Mouse (Mus musculus) liver, embryonic 16.5 days (tissue): ENCODE measurements around the gene Echs1. TPM values are rescaled to one million over a fixed set of nuclear protein-coding genes. Genes with fewer than 3 reads are reported as not detected.

Experiments
- ATAC-seq: fragments of 200-750 bp; cut with Nextera tagmentation; 2 replicates; pipeline ENCODE4 v1.8.0; 2017; ENCODE audit warnings: low read depth, mild to moderate bottlenecking, moderate number of reproducible peaks, moderate library complexity
- H3K27ac ChIP-seq: fragments of 300-500 bp; sonication (generic); 2 replicates; pipeline ENCODE4 v1.5.1; 2014; ENCODE audit warnings: mild to moderate bottlenecking, low read length
- H3K27me3 ChIP-seq: fragments of 300-500 bp; sonication (generic); 2 replicates; pipeline ENCODE4 v1.6.1; 2014; ENCODE audit warnings: low read depth, low read length, mixed read lengths; ENCODE audit not compliant: control insufficient read depth, insufficient read depth
- H3K36me3 ChIP-seq: fragments of 300-500 bp; sonication (generic); 2 replicates; pipeline ENCODE4 v1.6.1; 2014; ENCODE audit warnings: mild to moderate bottlenecking; ENCODE audit not compliant: control insufficient read depth, insufficient read depth
- H3K4me1 ChIP-seq: fragments of 300-500 bp; sonication (generic); 2 replicates; pipeline ENCODE4 v1.6.1; 2014; ENCODE audit warnings: low read depth, low read length, mixed read lengths; ENCODE audit not compliant: control insufficient read depth
- H3K4me2 ChIP-seq: fragments of 300-500 bp; sonication (generic); 2 replicates; pipeline ENCODE4 v1.6.1; 2014; ENCODE audit warnings: low read depth, low read length, mixed read lengths
- H3K4me3 ChIP-seq: fragments of 300-500 bp; sonication (generic); 2 replicates; pipeline ENCODE4 v1.5.1; 2014; ENCODE audit warnings: low read depth, mild to moderate bottlenecking, low read length
- H3K9ac ChIP-seq: fragments of 300-500 bp; sonication (generic); 2 replicates; pipeline ENCODE4 v1.6.1; 2014; ENCODE audit warnings: low read depth, low read length
- H3K9me3 ChIP-seq: fragments of 300-500 bp; sonication (generic); replicated peaks from 2 replicates; pipeline ENCODE4 v1.6.1; 2016; ENCODE audit warnings: low read length; ENCODE audit not compliant: control insufficient read depth
- WGBS: fragments of 180-500 bp; shearing (Covaris S2); extraction: QIAGEN DNeasy Blood & Tissue Kit; methylation state at CpG from one replicate; pipeline ENCODE4 v1.1.7; 2014; ENCODE audit not compliant: insufficient replicate concordance; 5-methylcytosine and 5-hydroxymethylcytosine counted together
- polyA plus RNA-seq: library from polyadenylated mRNA; unstranded; fragments of >200 nt; fragmentation: Nextera tagmentation; extraction: Ambion mirVana; gene quantifications from 2 replicates; pipeline ENCODE4 v1.2.1, GENCODE M21; 2015

Echs1 gene
- polyA plus RNA-seq, 1 experiment from 2014 or later: 131 TPM

DNA sequence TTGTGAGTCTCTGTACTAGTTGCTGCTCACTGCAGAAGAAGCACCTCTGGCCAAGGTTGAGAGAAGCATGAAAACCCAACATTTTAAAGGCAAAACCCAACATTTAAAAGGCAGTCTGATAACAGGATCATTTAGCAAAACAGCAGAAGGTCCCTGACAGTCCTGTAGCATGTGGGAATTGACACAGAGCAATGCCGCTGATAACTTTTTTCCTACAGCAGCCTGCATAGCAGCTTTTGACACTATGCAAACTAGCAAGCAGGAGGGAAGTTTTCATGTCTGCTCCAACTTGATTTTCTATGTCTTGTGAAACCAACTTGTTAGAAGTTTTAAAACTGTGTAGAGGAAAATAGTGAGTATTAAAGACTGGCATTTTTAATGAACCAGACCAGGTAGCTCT, 8.1 kb upstream of the Echs1 start:
- H3K4me1 ChIP-seq: peaks cover 9% of the 10 kb centered on the region
- no peaks in the 10 kb centered on the region for H3K27me3 ChIP-seq
- no peaks in the 10 kb centered on the region for H3K36me3 ChIP-seq
- H3K9ac ChIP-seq: no peak overlapping the region
- no peak overlapping the region for H3K4me2 ChIP-seq
- no peaks in the 10 kb centered on the region for H3K9me3 ChIP-seq
- H3K4me3 ChIP-seq: no peak overlapping the region
- H3K27ac ChIP-seq: no peak overlapping the region; the same call in 1 of the 2 replicates
- no peak for ATAC-seq
- 81% methylated on average over 1 of the region's 1 CpGs for WGBS

DNA sequence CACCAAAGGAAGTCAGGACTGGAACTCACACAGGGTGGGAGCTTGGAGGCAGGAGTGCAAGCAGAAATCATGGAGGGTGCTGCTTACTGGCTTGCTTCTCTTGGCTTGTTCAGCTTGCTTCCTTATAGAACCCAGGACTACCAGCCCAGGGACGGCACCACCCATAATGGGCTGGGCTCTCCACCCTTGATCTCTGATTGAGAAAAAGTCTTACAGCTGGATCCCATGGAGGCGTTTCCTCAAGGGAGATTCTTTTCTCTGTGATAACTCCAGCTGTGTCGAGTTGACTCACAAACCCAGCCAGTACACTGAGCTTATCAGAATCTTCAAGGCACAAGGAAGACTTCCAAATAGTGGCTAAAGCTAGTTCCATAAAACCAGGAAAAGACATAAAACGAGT, 6.5 kb upstream of the Echs1 start:
- H3K4me3 ChIP-seq: no peak overlapping the region
- peaks cover 9% of the 10 kb centered on the region for H3K4me1 ChIP-seq
- H3K27ac ChIP-seq: no peak overlapping the region
- WGBS: 15% methylated on average over 4 of the region's 4 CpGs
- no peak overlapping the region for H3K9ac ChIP-seq
- no peaks in the 10 kb centered on the region for H3K36me3 ChIP-seq
- ATAC-seq: no peak
- no peaks in the 10 kb centered on the region for H3K27me3 ChIP-seq
- H3K9me3 ChIP-seq: no peaks in the 10 kb centered on the region
- H3K4me2 ChIP-seq: no peak overlapping the region

DNA sequence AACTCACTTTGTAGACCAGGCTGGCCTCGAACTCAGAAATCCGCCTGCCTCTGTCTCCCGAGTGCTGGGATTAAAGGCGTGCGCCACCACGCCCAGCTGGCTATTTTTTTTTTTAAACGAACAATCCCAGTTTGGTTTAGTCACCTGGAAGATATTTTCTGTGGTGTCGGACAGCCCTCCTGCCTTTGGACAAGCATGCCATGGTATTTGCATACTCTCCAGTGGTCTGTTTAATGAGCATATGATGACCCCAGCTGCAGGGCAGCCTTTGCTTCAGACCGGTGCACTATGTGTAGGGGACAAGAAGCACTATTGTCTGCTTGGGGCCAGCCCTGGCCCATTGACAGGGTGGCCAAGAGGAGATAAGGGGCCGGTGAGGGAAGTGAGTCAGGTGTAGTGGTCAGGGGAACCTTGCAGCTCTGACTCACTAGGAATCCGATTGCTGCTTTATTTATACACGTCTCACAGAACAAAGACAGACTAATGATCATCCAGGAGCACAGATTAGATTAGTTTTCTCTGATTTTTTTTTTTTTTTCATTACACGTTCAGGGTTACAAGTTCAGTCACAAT, 5.1 kb upstream of the Echs1 start:
- H3K4me1 ChIP-seq: peaks cover 17% of the 10 kb centered on the region
- no peaks in the 10 kb centered on the region for H3K27me3 ChIP-seq
- H3K4me2 ChIP-seq: no peak overlapping the region
- no peaks in the 10 kb centered on the region for H3K36me3 ChIP-seq
- 56% methylated on average over 13 of the region's 13 CpGs for WGBS
- H3K4me3 ChIP-seq: no peak overlapping the region
- no peaks in the 10 kb centered on the region for H3K9me3 ChIP-seq
- no peak overlapping the region for H3K27ac ChIP-seq
- no peak for ATAC-seq
- no peak overlapping the region for H3K9ac ChIP-seq

DNA sequence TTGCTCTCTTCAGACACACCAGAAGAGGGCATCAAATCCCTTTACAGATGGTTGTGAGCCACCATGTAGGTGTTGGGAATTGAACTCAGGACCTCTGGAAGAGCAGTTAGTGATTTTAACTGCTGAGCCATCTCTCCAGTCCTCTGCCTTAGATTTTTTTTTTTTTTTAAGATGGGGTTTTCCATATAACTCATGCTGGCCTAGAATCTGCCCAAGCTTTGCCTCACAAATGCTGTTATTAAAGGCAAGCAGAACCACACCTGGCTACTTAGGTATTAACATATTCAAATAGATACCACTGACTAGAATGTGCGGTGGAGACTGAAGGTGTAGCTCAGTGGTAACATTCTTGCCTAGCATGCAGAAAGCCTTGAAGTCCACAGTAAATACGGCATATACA, 4.2 kb upstream of the Echs1 start:
- 75% methylated on average over 2 of the region's 2 CpGs for WGBS
- ATAC-seq: no peak
- no peak overlapping the region for H3K4me2 ChIP-seq
- H3K27me3 ChIP-seq: no peaks in the 10 kb centered on the region
- H3K9me3 ChIP-seq: no peaks in the 10 kb centered on the region
- no peak overlapping the region for H3K4me3 ChIP-seq
- H3K27ac ChIP-seq: no peak overlapping the region
- no peaks in the 10 kb centered on the region for H3K36me3 ChIP-seq
- no peak overlapping the region for H3K9ac ChIP-seq
- H3K4me1 ChIP-seq: peaks cover 20% of the 10 kb centered on the region

- Histone ChIP-seq H3K4me2 (peak within 1 kb of the TSS; percentile 96), H3K27ac (peak within 1 kb of the TSS; percentile 94), H3K4me1 (peaks cover 15% of the 10 kb centered on the region), H3K9me3 (no peaks in the 10 kb centered on the region), H3K9ac (peak within 1 kb of the TSS; percentile 80), H3K36me3 (peaks cover 7% of the 10 kb centered on the region; the same call in 1 of the 2 replicates), H3K4me3 (peak within 1 kb of the TSS; percentile 80), H3K27me3 (no peaks in the 10 kb centered on the region)
- ATAC-seq: peak; percentile 74
- WGBS: 2% methylated on average over 23 of the region's 23 CpGs
Observed at GRCm38 (mm10) chr7:140115583-140116328, 520 bp downstream of the Echs1 start, which contains the start of gene Paox. Gene Paox (plus strand): TSS chr7:140115799.

DNA sequence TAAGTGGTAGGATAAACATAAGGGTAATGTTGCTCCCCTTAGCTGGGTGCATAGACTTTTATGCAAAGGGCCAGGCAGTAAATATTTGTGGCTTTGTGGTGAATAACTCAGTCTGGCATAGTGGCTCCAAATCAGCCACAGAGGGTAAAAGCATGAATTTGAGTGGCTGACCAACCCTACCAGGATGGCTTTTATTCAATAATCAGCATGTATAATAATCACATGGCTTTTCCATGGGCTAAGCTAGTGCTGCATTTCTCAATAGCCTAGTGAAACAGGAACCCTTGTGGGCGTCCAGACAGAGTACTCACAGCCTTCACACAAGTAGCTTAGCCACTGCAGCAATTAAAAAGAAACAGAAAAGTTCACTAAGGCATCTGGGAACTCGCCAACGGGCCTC, 4.3 kb downstream of the Echs1 start:
- peaks cover 10% of the 10 kb centered on the region for H3K36me3 ChIP-seq
- H3K9ac ChIP-seq: no peak overlapping the region
- WGBS: 33% methylated on average over 3 of the region's 3 CpGs
- H3K9me3 ChIP-seq: no peaks in the 10 kb centered on the region
- no peaks in the 10 kb centered on the region for H3K27me3 ChIP-seq
- no peak for ATAC-seq
- peaks cover 10% of the 10 kb centered on the region for H3K4me1 ChIP-seq
- no peak overlapping the region for H3K4me2 ChIP-seq
- H3K27ac ChIP-seq: no peak overlapping the region
- no peak overlapping the region for H3K4me3 ChIP-seq

DNA sequence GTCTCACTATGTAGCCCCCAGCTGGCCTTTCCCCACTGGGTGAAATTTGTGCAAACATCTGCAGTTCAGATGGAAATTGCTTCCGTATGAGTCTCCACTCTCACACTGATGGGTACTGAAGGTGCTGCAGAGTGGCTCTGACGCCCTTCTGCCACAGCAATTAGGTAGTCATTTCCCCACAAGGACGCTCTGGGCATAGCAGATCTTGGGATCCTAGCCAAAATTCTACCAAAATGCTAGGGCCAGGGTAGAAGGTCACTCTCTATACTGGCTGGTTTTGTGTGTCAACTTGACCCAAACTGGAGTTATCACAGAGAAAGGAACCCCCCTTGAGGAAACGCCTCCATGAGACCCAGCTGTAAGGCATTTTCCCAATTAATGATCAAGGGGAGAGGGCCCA, 12.3 kb downstream of the Echs1 start:
- H3K4me3 ChIP-seq: no peak overlapping the region
- no peaks in the 10 kb centered on the region for H3K27me3 ChIP-seq
- H3K4me2 ChIP-seq: no peak overlapping the region
- peaks cover 2% of the 10 kb centered on the region for H3K4me1 ChIP-seq
- no peak overlapping the region for H3K9ac ChIP-seq
- H3K36me3 ChIP-seq: no peaks in the 10 kb centered on the region; the same call in 1 of the 2 replicates
- 65% methylated on average over 4 of the region's 4 CpGs for WGBS
- H3K27ac ChIP-seq: no peak overlapping the region
- H3K9me3 ChIP-seq: no peaks in the 10 kb centered on the region
- ATAC-seq: no peak

DNA sequence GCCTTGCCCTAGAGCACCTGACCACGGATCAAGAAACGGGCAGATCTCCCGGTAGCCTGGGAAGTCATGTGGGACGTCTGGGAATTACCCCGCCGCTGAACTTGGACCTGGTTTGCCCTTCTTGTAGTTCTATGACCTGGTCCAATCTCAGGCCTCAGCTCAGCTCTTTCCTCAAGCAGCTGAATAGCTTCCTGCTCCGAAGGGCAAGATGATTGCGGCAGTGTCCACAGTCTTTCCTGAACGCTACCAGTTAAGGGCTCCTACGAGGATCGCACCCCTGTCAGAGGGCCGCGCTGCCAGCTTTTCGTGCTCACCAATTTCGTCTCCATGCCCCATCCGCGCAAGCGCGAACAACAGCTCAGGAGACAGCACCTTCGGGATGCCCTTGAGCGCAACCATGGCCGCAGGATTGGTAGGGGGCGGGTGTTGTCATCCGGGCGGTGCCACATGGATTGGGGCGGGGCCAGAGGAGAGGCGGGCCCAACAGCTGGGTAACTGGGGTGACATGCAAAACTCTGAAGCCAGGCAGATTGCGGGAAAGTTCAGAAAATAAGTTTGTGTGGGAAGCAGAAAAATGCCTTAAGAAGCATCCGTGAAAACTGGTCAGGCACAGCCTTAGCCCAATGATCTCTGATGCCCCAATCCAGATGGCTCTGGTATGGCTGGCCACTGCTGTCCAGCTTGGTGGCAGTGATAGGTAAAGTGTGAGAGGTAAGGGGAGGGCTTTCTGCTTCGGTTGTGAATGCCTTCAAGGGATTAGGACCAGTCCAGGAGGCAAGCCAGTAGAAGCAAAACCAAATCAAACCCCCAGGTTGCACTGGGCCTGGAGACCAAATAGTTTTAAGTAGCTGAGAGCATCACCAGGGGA, 14.0 kb downstream of the Echs1 start, which contains the start of gene Fuom:
Gene Fuom (minus strand): TSS at position 449 of the 868 bp plus-strand sequence.
- Histone ChIP-seq H3K27me3 (no peaks in the 10 kb centered on the region), H3K9ac (peak within 1 kb of the TSS; percentile 51), H3K36me3 (no peaks in the 10 kb centered on the region), H3K27ac (no peak within 1 kb of the TSS), H3K9me3 (no peaks in the 10 kb centered on the region), H3K4me3 (peak within 1 kb of the TSS; percentile 57), H3K4me1 (peaks cover 2% of the 10 kb centered on the region), H3K4me2 (peak within 1 kb of the TSS; percentile 76)
- peak; percentile 89 for ATAC-seq
- 2% methylated on average over 30 of the region's 30 CpGs for WGBS
